Mouse (Mus musculus): Measurements from ENCODE around the gene Klf11. TPM values are rescaled to one million over a fixed set of nuclear protein-coding genes. Genes with fewer than 3 reads are reported as not detected.
A peak's percentile ranks its signal among the peaks of the same experiment; 100 is the strongest.

Klf11 gene
- total and polyA plus RNA-seq, 3 experiments = 7.2 to 9.2 (median 7.3) TPM

GRCm38 (mm10) chr12:24709409-24709808 lies 58.3 kb downstream of the Klf11 start:
- H3K9me3 ChIP-seq (replicated peaks; ENCODE audit: low read length) = no peaks in the 10 kb centered on the region
- H3K4me3 ChIP-seq (replicated peaks in 1 of 3; ENCODE audit: low read depth in 2 of 3, low read length in 2 of 3, poor library complexity in 1 of 3) = peak overlapping the region; percentile 72 to 86 (median 77)
- dilution Hi-C loops (cut with MboI; ENCODE audit: extremely low pct_ligation_motif_present, extremely low pct_unique_long_range_greater_than_20kb, low sequenced_read_pairs) (no loop called here), in situ Hi-C loops (cut with MboI; ENCODE audit: low pct_ligation_motif_present, low pct_unique_long_range_greater_than_20kb, low sequenced_read_pairs) (no loop called here)
- H3K27ac ChIP-seq (ENCODE audit: insufficient read depth, low read depth) = peak overlapping the region; percentile 39; the same call in 1 of the 2 replicates
- no peaks in the 10 kb centered on the region for H3K27me3 ChIP-seq (replicated peaks)
- peak overlapping the region; percentile 71 for H3K9ac ChIP-seq (ENCODE audit: insufficient read depth, low read depth)
- H3K79me2 ChIP-seq (replicated peaks; ENCODE audit: control insufficient read depth, extremely low read depth, insufficient read depth, poor library complexity, severe bottlenecking) = peaks cover 28% of the 10 kb centered on the region
- no peak; the same call in 1 of the 2 replicates for TF ChIP-seq CHD1 (IDR thresholded peaks at IDR 0.05; ENCODE audit: low read depth, low read length)
- TF ChIP-seq CTCF (conservative IDR thresholded peaks at IDR 0.05 in 1 of 2, IDR thresholded peaks at IDR 0.05 in 1 of 2; ENCODE audit: low read depth in 2 of 2, low read length in 2 of 2) = no peak
- no peak for TF ChIP-seq USF1 (IDR thresholded peaks at IDR 0.05; ENCODE audit: low read depth, low read length)
- no peak for TF ChIP-seq USF2 (conservative IDR thresholded peaks at IDR 0.05; ENCODE audit: low read depth, low read length)
- peak; percentile 44 for TF ChIP-seq EP300 (IDR thresholded peaks at IDR 0.05; ENCODE audit: low read length)
- no peak for TF ChIP-seq CHD2 (IDR thresholded peaks at IDR 0.05; ENCODE audit: low read length)
- TF ChIP-seq MAFK (IDR thresholded peaks at IDR 0.05; ENCODE audit: insufficient replicate concordance, low read length) = no peak
- TF ChIP-seq MEF2A (IDR thresholded peaks at IDR 0.05; ENCODE audit: borderline replicate concordance, low read depth, low read length) = no peak
- peak; percentile 79 for TF ChIP-seq ELF1 (IDR thresholded peaks at IDR 0.05; ENCODE audit: low read depth, low read length)
- no peak for TF ChIP-seq NELFE (IDR thresholded peaks at IDR 0.05; ENCODE audit: low read depth, low read length)
- TF ChIP-seq POLR2A (IDR thresholded peaks at IDR 0.05; ENCODE audit: low read depth, low read length) = peak; percentile 37; the same call in 1 of the 2 replicates
- no peak for TF ChIP-seq ZMIZ1 (IDR thresholded peaks at IDR 0.05; ENCODE audit: low read depth, low read length)
- TF ChIP-seq IRF4 (IDR thresholded peaks at IDR 0.05; ENCODE audit: low read depth, low read length) = peak; percentile 88
- no peak for TF ChIP-seq ZC3H11A (IDR thresholded peaks at IDR 0.05; ENCODE audit: low read depth, low read length)
- TF ChIP-seq ZNF384 (IDR thresholded peaks at IDR 0.05; ENCODE audit: low read depth, low read length) = no peak
- peak; percentile 55; the same call in 1 of the 2 replicates for TF ChIP-seq TCF12 (IDR thresholded peaks at IDR 0.05; ENCODE audit: low read depth, low read length)
- TF ChIP-seq E2F4 (IDR thresholded peaks at IDR 0.05; ENCODE audit: insufficient replicate concordance, low read depth, low read length) = no peak
- TF ChIP-seq HCFC1 (IDR thresholded peaks at IDR 0.05; ENCODE audit: low read depth, low read length) = no peak
- TF ChIP-seq SMC3 (IDR thresholded peaks at IDR 0.05; ENCODE audit: low read depth, low read length) = no peak
- no peak for TF ChIP-seq MYC (IDR thresholded peaks at IDR 0.05; ENCODE audit: low read depth, low read length)
- TF ChIP-seq SIN3A (IDR thresholded peaks at IDR 0.05; ENCODE audit: low read length) = peak; percentile 61
- no peak for TF ChIP-seq NRF1 (IDR thresholded peaks at IDR 0.05; ENCODE audit: low read depth, low read length)
- no peak for TF ChIP-seq RAD21 (IDR thresholded peaks at IDR 0.05; ENCODE audit: low read depth, low read length)
- TF ChIP-seq TBP (conservative IDR thresholded peaks at IDR 0.05; ENCODE audit: low read depth, low read length) = 0 out of 2 replicates have a peak, but pooled peaks have one; percentile 60
- no peak; the same call in 1 of the 2 replicates for TF ChIP-seq UBTF (IDR thresholded peaks at IDR 0.05; ENCODE audit: low read depth, low read length)
- peak; percentile 63 for TF ChIP-seq JUN (IDR thresholded peaks at IDR 0.05; ENCODE audit: insufficient read depth, low read depth, low read length)
- TF ChIP-seq BHLHE40 (IDR thresholded peaks at IDR 0.05; ENCODE audit: low read depth, low read length) = no peak
- peak; percentile 68; the same call in 1 of the 2 replicates for TF ChIP-seq JUND (conservative IDR thresholded peaks at IDR 0.05; ENCODE audit: low read depth, low read length)
- no peak for TF ChIP-seq POLR2AphosphoS2 (IDR thresholded peaks at IDR 0.05; ENCODE audit: low read depth, low read length)
- no peak for TF ChIP-seq KAT2A (IDR thresholded peaks at IDR 0.05; ENCODE audit: insufficient replicate concordance, low read length)
- no peak for TF ChIP-seq MXI1 (IDR thresholded peaks at IDR 0.05; ENCODE audit: low read depth, low read length)
- peaks cover 6 to 49% of the 10 kb centered on the region in 2 experiments for H3K4me1 ChIP-seq (ENCODE audit: control insufficient read depth in 1 of 2, insufficient read depth in 2 of 2)
- peak overlapping the region; percentile 52 for H3K4me2 ChIP-seq (ENCODE audit: insufficient read depth, low read depth, poor library complexity, severe bottlenecking)
- peak; percentile 78 for DNase-seq (ENCODE audit: extremely low read depth)
- H3K36me3 ChIP-seq (replicated peaks in 1 of 2; ENCODE audit: control insufficient read depth in 1 of 2, insufficient read depth in 1 of 2, low read length in 1 of 2) = peaks cover 28 to 50% of the 10 kb centered on the region in 2 experiments
